Mouse (Mus musculus) midbrain, postnatal 0 days (tissue): Measurements from ENCODE around the gene Cd47. TPM values are rescaled to one million over a fixed set of nuclear protein-coding genes. Genes with fewer than 3 reads are reported as not detected.

Experiments
- ATAC-seq: fragments of 200-750 bp; cut with Nextera tagmentation; 2 replicates; pipeline ENCODE4 v1.8.0; 2017; ENCODE audit warnings: moderate number of reproducible peaks, mild to moderate bottlenecking, moderate TSS enrichment, moderate library complexity; ENCODE audit not compliant: low FRiP score
- DNase-seq: peaks from one replicate; pipeline ENCODE4 v3.0.0-alpha.2; 2015; ENCODE audit warnings: low spot score
- H3K27ac ChIP-seq: fragments of 300-500 bp; sonication (generic); 2 replicates; pipeline ENCODE4 v1.5.1; 2014; ENCODE audit warnings: low read depth, mild to moderate bottlenecking, low read length, mixed read lengths
- H3K27me3 ChIP-seq: fragments of 300-500 bp; sonication (generic); 2 replicates; pipeline ENCODE4 v1.6.1; 2014; ENCODE audit warnings: low read length, control low read depth, mixed read lengths; ENCODE audit not compliant: insufficient read depth
- H3K36me3 ChIP-seq: fragments of 300-500 bp; sonication (generic); 2 replicates; pipeline ENCODE4 v1.6.1; 2014; ENCODE audit warnings: low read length, control low read depth, mixed read lengths; ENCODE audit not compliant: insufficient read depth
- H3K4me1 ChIP-seq: fragments of 300-500 bp; sonication (generic); 2 replicates; pipeline ENCODE4 v1.6.1; 2014; ENCODE audit warnings: mild to moderate bottlenecking, control low read depth, antibody characterized with exemption, low read length, mixed read lengths; ENCODE audit not compliant: insufficient read depth
- H3K4me2 ChIP-seq: fragments of 300-500 bp; sonication (generic); 2 replicates; pipeline ENCODE4 v1.6.1; 2014; ENCODE audit warnings: low read depth, mild to moderate bottlenecking, low read length, mixed read lengths; ENCODE audit not compliant: poor library complexity, severe bottlenecking
- H3K4me3 ChIP-seq: fragments of 300-500 bp; sonication (generic); 2 replicates; pipeline ENCODE4 v1.5.1; 2014; ENCODE audit warnings: low read depth, mild to moderate bottlenecking, low read length, moderate library complexity
- H3K9ac ChIP-seq: fragments of 300-500 bp; sonication (generic); replicated peaks from 2 replicates; pipeline ENCODE4 v1.6.1; 2014; ENCODE audit warnings: mild to moderate bottlenecking, low read length, moderate library complexity, mixed read lengths; ENCODE audit not compliant: poor library complexity, severe bottlenecking
- H3K9me3 ChIP-seq: fragments of 300-500 bp; sonication (generic); 2 replicates; pipeline ENCODE4 v1.6.1; 2016; ENCODE audit warnings: low read length, control low read depth
- CTCF ChIP-seq: IDR thresholded peaks from 2 replicates; pipeline ENCODE4 v1.5.1; 2016; ENCODE audit warnings: antibody characterized with exemption, mild to moderate bottlenecking
- WGBS: fragments of 180-500 bp; shearing (Covaris S2); extraction: QIAGEN DNeasy Blood & Tissue Kit; methylation state at CpG from one replicate; pipeline ENCODE4 v1.1.7; 2014; 5-methylcytosine and 5-hydroxymethylcytosine counted together
- polyA plus RNA-seq: library from polyadenylated mRNA; unstranded; fragments of >200 nt; fragmentation: Nextera tagmentation; extraction: Ambion mirVana; gene quantifications from 2 replicates; pipeline ENCODE4 v1.2.1, GENCODE M21; 2015
- total RNA-seq: library from RNA; depleted of rRNA; stranded (reverse); fragments of >200 nt; gene quantifications from 2 replicates; pipeline ENCODE4 v1.2.3, GENCODE M21; 2014

The Cd47 gene
- total and polyA plus RNA-seq, 2 experiments from 2014 or later: 30.5 to 185 TPM

GRCm38 (mm10) chr16:49909536-49909935 lies 109.2 kb downstream of the Cd47 start:
- Histone ChIP-seq H3K9ac (no peak overlapping the region), H3K36me3 (no peaks in the 10 kb centered on the region), H3K9me3 (no peaks in the 10 kb centered on the region), H3K4me3 (no peak overlapping the region), H3K4me1 (0 out of 2 replicates have a peak, but pooled peaks cover 5% of the 10 kb centered on the region), H3K27me3 (no peaks in the 10 kb centered on the region), H3K27ac (no peak overlapping the region), H3K4me2 (no peak overlapping the region)
- WGBS: 60% methylated on average over 8 of the region's 8 CpGs
- TF ChIP-seq CTCF: no peak
- DNase-seq (no peak), ATAC-seq (no peak)

DNA sequence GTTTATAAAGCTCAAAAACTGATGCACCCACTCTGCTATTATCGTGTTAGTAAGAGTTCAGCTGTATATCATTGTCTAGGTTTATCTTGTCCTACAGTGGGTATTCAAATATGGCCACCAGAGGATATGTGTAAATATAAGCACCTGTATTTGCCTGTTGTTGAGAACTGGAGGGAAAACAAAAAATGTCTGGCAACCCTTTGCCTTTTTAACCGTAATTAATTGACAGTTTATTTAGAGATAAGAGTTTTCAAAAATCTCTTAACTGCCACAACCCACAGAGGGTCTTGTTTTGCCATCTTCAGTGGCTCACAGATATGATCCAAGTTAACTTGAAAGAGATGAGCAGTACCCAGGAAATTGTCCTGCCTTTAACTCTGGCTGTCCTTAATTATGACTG lies 113.8 kb downstream of the Cd47 start:
- Histone ChIP-seq H3K27me3 (no peaks in the 10 kb centered on the region), H3K36me3 (no peaks in the 10 kb centered on the region), H3K27ac (no peak overlapping the region), H3K4me3 (no peak overlapping the region), H3K9ac (no peak overlapping the region), H3K4me1 (no peaks in the 10 kb centered on the region), H3K9me3 (no peaks in the 10 kb centered on the region), H3K4me2 (no peak overlapping the region)
- TF ChIP-seq CTCF: no peak
- DNase-seq: no peak
- no peak for ATAC-seq
- WGBS: 91% methylated on average over 2 of the region's 2 CpGs

DNA sequence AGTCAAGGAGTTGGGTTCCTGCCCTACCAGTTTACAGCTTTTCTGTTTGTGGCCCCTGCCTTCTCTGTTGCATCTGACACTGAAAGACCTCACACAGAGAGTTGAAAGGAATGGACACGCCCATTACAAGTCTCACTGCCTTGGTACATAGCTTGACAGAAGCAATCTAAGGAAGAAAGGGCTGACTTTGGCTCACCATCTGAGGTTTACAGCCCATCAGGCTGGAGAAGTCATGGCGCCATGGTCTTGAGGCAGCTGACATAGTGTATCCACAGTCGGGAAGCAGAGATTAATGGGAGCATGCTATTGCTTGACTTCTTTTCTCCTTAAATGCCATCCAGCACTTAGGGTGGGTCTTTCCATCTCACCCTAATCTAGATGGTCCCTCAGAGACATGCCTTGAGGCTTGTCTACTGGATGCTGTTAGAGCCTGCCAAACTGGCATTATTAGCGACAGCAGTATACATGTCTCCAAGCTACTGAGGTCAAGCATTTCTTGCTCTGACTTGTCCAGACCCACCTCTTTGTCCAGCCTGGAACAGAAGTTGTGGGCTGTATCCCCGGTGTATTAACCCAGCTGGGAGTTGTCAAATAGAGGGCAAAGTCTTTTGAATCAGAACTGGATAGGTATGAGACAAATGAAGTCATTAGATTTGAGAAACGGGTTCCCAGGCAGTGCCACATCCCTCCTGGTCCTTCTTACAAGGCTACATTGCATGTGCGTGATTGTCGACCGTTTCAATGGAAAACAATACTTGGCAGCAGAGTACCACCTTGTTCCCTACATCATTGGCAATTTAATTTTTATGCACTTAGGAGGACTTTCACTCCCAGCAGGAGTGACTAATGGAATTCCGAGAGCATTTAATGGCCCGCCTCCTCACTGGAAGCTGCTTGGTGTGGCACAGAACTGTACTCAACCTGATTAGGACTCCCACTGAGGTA lies 115.5 kb downstream of the Cd47 start:
- no peak overlapping the region for H3K27ac ChIP-seq
- H3K4me1 ChIP-seq: no peaks in the 10 kb centered on the region
- no peak overlapping the region for H3K4me3 ChIP-seq
- no peaks in the 10 kb centered on the region for H3K9me3 ChIP-seq
- H3K4me2 ChIP-seq: no peak overlapping the region
- DNase-seq (no peak), ATAC-seq (no peak)
- H3K9ac ChIP-seq: no peak overlapping the region
- 85% methylated on average over 11 of the region's 11 CpGs for WGBS
- H3K27me3 ChIP-seq: no peaks in the 10 kb centered on the region
- TF ChIP-seq CTCF: no peak
- no peaks in the 10 kb centered on the region for H3K36me3 ChIP-seq

DNA sequence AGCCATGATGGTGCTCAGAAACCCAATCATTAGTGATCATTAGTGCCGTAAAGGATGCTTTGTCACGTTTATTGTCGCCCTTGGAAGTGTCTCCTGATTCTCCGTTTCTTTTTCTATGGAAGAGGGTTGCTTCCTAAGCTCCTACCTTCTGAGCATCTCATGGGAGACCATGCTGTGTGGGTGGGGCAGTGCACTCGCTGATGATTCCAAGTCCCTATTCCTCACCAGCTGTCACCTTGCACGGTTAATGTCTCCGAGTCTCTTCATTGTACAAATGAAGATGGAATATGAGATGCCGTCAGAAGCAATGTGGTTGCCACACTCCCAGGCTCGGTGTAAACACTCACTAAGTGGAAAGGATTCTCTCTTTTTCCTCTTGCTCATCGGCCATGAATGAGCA lies 119.9 kb downstream of the Cd47 start:
- ATAC-seq (no peak), DNase-seq (no peak)
- H3K27ac ChIP-seq: no peak overlapping the region
- H3K27me3 ChIP-seq: no peaks in the 10 kb centered on the region
- H3K9ac ChIP-seq: no peak overlapping the region
- H3K4me1 ChIP-seq: no peaks in the 10 kb centered on the region
- H3K9me3 ChIP-seq: no peaks in the 10 kb centered on the region
- WGBS: 89% methylated on average over 10 of the region's 10 CpGs
- no peak overlapping the region for H3K4me3 ChIP-seq
- no peaks in the 10 kb centered on the region for H3K36me3 ChIP-seq
- no peak for TF ChIP-seq CTCF
- no peak overlapping the region for H3K4me2 ChIP-seq

GRCm38 (mm10) chr16:49921677-49922076 lies 121.3 kb downstream of the Cd47 start:
- Histone ChIP-seq H3K4me1 (no peaks in the 10 kb centered on the region), H3K9ac (no peak overlapping the region), H3K9me3 (no peaks in the 10 kb centered on the region), H3K27ac (no peak overlapping the region), H3K27me3 (no peaks in the 10 kb centered on the region), H3K4me3 (no peak overlapping the region), H3K4me2 (no peak overlapping the region), H3K36me3 (no peaks in the 10 kb centered on the region)
- DNase-seq (no peak), ATAC-seq (no peak)
- 83% methylated on average over 6 of the region's 6 CpGs for WGBS
- TF ChIP-seq CTCF: no peak

DNA sequence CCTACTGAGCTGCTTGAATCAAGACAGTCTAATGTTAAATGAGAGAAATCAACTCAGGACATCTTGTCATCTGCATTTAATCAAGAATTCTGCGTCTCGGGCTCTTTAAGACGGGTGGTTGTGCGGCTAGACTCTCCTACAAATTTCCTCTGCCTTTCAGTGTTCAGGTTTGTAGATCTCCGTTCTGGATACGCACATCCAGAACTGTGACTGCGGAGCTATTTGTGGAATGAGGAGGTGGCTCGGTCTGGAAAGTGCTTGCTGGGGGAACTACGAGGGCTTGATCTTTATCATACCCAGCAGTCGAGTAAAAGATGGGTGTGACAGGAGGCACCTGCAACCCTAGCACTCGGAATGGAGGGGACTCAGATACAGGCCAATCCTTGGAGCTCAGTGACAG lies 121.8 kb downstream of the Cd47 start:
- no peak for DNase-seq

More for the DNA sequence above, 121.8 kb downstream of the Cd47 start:
- H3K4me2 ChIP-seq: no peak overlapping the region
- ATAC-seq: no peak
- WGBS: 88% methylated on average over 11 of the region's 11 CpGs
- TF ChIP-seq CTCF: no peak
- no peak overlapping the region for H3K4me3 ChIP-seq
- H3K4me1 ChIP-seq: no peaks in the 10 kb centered on the region
- H3K27me3 ChIP-seq: no peaks in the 10 kb centered on the region
- H3K9me3 ChIP-seq: no peaks in the 10 kb centered on the region
- no peak overlapping the region for H3K27ac ChIP-seq
- no peaks in the 10 kb centered on the region for H3K36me3 ChIP-seq
- H3K9ac ChIP-seq: no peak overlapping the region
